29 mouse cellular contexts compared by ENCODE assay signal in the genomic region with DNA sequence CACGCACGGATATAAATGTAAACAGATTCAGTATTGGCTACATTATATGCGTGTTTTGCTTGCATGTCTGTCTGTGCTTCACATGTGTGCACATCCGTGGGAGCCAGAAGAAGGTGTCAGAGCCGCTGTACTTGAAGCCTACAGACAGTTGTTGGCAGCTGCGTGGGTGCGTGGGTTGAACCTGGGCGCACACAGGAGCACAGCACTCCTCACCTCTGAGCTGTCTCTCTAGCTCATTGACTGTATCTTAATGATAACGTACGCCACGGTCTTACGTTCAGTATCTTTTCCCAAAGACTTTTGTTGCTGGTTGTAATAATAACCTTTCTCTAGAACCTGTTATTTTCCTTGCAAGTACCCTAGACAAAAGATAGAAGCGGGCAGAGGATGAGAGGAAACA. TPM values are rescaled to one million over a fixed set of nuclear protein-coding genes. Genes with fewer than 3 reads are reported as not detected.
DNase-seq lines count a peak whose midpoint lies in the region; ATAC-seq and TF ChIP-seq lines count a peak whose summit lies in the region.
"Had no signal": no experiment of that assay in that cellular context is flagged by ENCODE, and none has a peak within 500 bp of the region (broad histone marks: within the 10 kb centered on the region; RNA-seq: fewer than 3 reads in every experiment).

No protein-coding gene starts in this region.

- DNase-seq in heart, embryonic 10.5 days (ENCODE audit: low spot score), result peak; percentile 47
- no peak for DNase-seq in heart, adult 9 months (ENCODE audit: low spot score in 2 of 2)
- DNase-seq in cerebellum, adult 9-10 months, result no peak
- DNase-seq: adrenal gland, adult 8-10 months; adrenal gland, postnatal 25 days; B cell, adult 2 months; cerebellum, adult 18-20 months; cerebellum, adult 9-11 months; cerebellum, postnatal 25 days; embryo, embryonic 11 days; gastrocnemius, postnatal 25 days; heart, adult 2 months; heart, postnatal 10 days; heart, postnatal 4 days; kidney, adult 18-20 months had no signal

- no peak overlapping the region for H3K27ac ChIP-seq in forebrain, embryonic 16.5 days (ENCODE audit: low read length)
- no peak overlapping the region for H3K27ac ChIP-seq in forebrain, embryonic 13.5 days
- H3K27ac ChIP-seq in heart, embryonic 10.5 days, result no peak overlapping the region
- peak overlapping the region; percentile 17 for H3K27ac ChIP-seq in olfactory bulb, adult 2 months (ENCODE audit: insufficient read depth, low read depth, low read length)
- H3K27ac ChIP-seq: embryonic facial prominence, embryonic 10.5 days; embryonic facial prominence, embryonic 13.5 days; heart, adult 2 months; heart, embryonic 15.5 days; hindbrain, embryonic 14.5 days; hindbrain, postnatal 0 days had no signal

- H3K4me1 ChIP-seq in forebrain, embryonic 16.5 days (replicated peaks; ENCODE audit: control insufficient read depth, insufficient read depth, low read length), result 0 out of 2 replicates have a peak, but pooled peaks cover 2% of the 10 kb centered on the region
- peaks cover 13% of the 10 kb centered on the region for H3K4me1 ChIP-seq in forebrain, embryonic 13.5 days
- 0 out of 2 replicates have a peak, but pooled peaks cover 4% of the 10 kb centered on the region for H3K4me1 ChIP-seq in heart, embryonic 10.5 days
- peaks cover 18% of the 10 kb centered on the region for H3K4me1 ChIP-seq in olfactory bulb, adult 2 months (ENCODE audit: control insufficient read depth, insufficient read depth, low read length)
- H3K4me1 ChIP-seq: embryonic facial prominence, embryonic 10.5 days; embryonic facial prominence, embryonic 13.5 days; heart, embryonic 15.5 days had no signal

- 83% methylated on average over 13 of the region's 13 CpGs for WGBS in forebrain, embryonic 16.5 days
- WGBS in forebrain, embryonic 13.5 days, result 86% methylated on average over 13 of the region's 13 CpGs
- WGBS in heart, embryonic 10.5 days, result 87% methylated on average over 13 of the region's 13 CpGs
- WGBS in olfactory bulb, adult 2 months, result 33% methylated on average over 13 of the region's 13 CpGs

- no peak overlapping the region for H3K4me3 ChIP-seq in forebrain, embryonic 16.5 days (replicated peaks; ENCODE audit: low read length)
- no peak overlapping the region for H3K4me3 ChIP-seq in forebrain, embryonic 13.5 days
- no peak overlapping the region for H3K4me3 ChIP-seq in heart, embryonic 10.5 days
- H3K4me3 ChIP-seq in olfactory bulb, adult 2 months (ENCODE audit: insufficient read depth, low read depth, low read length), result no peak overlapping the region
- H3K4me3 ChIP-seq: embryonic facial prominence, embryonic 10.5 days; embryonic facial prominence, embryonic 13.5 days; erythroblast, embryonic 14.5 days; heart, adult 2 months; heart, embryonic 12.5 days; heart, embryonic 15.5 days had no signal

- no peak for TF ChIP-seq POLR2A in olfactory bulb, adult 2 months (IDR thresholded peaks at IDR 0.05; ENCODE audit: insufficient read depth, low read depth, low read length)

- H3K36me3 ChIP-seq in forebrain, embryonic 16.5 days (ENCODE audit: control insufficient read depth, insufficient read depth), result peaks cover 5% of the 10 kb centered on the region
- H3K36me3 ChIP-seq in forebrain, embryonic 13.5 days (ENCODE audit: poor library complexity, severe bottlenecking), result peaks cover 6% of the 10 kb centered on the region
- peaks cover 71% of the 10 kb centered on the region for H3K36me3 ChIP-seq in heart, embryonic 10.5 days

- no peak overlapping the region for H3K4me2 ChIP-seq in forebrain, embryonic 16.5 days (ENCODE audit: low read length)
- H3K4me2 ChIP-seq in forebrain, embryonic 13.5 days, result no peak overlapping the region
- H3K4me2 ChIP-seq: embryonic facial prominence, embryonic 13.5 days; heart, embryonic 12.5 days; heart, embryonic 15.5 days; hindbrain, embryonic 14.5 days had no signal

- no peaks in the 10 kb centered on the region for H3K9me3 ChIP-seq in forebrain, embryonic 16.5 days (ENCODE audit: control insufficient read depth, low read length)
- no peaks in the 10 kb centered on the region for H3K9me3 ChIP-seq in forebrain, embryonic 13.5 days (replicated peaks)
- H3K9me3 ChIP-seq in heart, embryonic 10.5 days, result no peaks in the 10 kb centered on the region
- H3K9me3 ChIP-seq: embryonic facial prominence, embryonic 10.5 days; embryonic facial prominence, embryonic 13.5 days; heart, embryonic 15.5 days had no signal

- peak; percentile 28; the same call in 1 of the 2 replicates for ATAC-seq in forebrain, embryonic 16.5 days
- no peak for ATAC-seq in forebrain, embryonic 13.5 days
- ATAC-seq: activated CD4-positive, CD25-positive, alpha-beta regulatory T cell, adult 4 months; hindbrain, postnatal 0 days; inflammation-experienced regulatory T-cells, adult 6 months; intestine, embryonic 16.5 days had no signal

- H3K9ac ChIP-seq in forebrain, embryonic 16.5 days (replicated peaks; ENCODE audit: low read depth, low read length), result no peak overlapping the region
- H3K9ac ChIP-seq in forebrain, embryonic 13.5 days, result no peak overlapping the region
- H3K9ac ChIP-seq: embryonic facial prominence, embryonic 13.5 days; heart, embryonic 12.5 days; heart, embryonic 15.5 days; hindbrain, embryonic 14.5 days had no signal

- TF ChIP-seq CTCF in olfactory bulb, adult 2 months (IDR thresholded peaks at IDR 0.05; ENCODE audit: insufficient read depth, low read depth, low read length), result no peak

- H3K27me3 ChIP-seq in forebrain, embryonic 16.5 days (replicated peaks; ENCODE audit: control insufficient read depth, insufficient read depth, low read length), result no peaks in the 10 kb centered on the region
- H3K27me3 ChIP-seq in forebrain, embryonic 13.5 days, result no peaks in the 10 kb centered on the region
- H3K27me3 ChIP-seq in heart, embryonic 10.5 days (ENCODE audit: insufficient read depth, poor library complexity, severe bottlenecking), result no peaks in the 10 kb centered on the region
- H3K27me3 ChIP-seq: CH12.LX; embryonic facial prominence, embryonic 13.5 days; heart, embryonic 12.5 days; heart, embryonic 15.5 days had no signal

RNA-seq across cellular contexts. Expression of gene Syde2, which starts 29.3 kb away (rescaled TPM):
- 0.61 and 0.82 TPM in 2 replicates for polyA plus RNA-seq in forebrain, embryonic 16.5 days (2015; fragmentation: Nextera tagmentation; extraction: Ambion mirVana)
- polyA plus RNA-seq in forebrain, embryonic 13.5 days (2015; fragmentation: Nextera tagmentation; extraction: Ambion mirVana), result 0.59 and 0.88 TPM in 2 replicates
- 3.1 and 3.4 TPM in 2 replicates for polyA plus RNA-seq in heart, embryonic 10.5 days (2016; fragmentation: Nextera tagmentation; extraction: Ambion mirVana)
- polyA plus RNA-seq in olfactory bulb, adult 2 months (2012; ENCODE audit: insufficient read depth, insufficient read length, low replicate concordance, missing spikeins), result not detected in 2 replicates
- polyA plus RNA-seq: activated CD4-positive, CD25-positive, alpha-beta regulatory T cell, adult 4 months; erythroblast, embryonic 14.5 days had no signal
